Mouse (Mus musculus): ENCODE measurements at regions not wholly inside any gene's neighbourhood (a gene's known extent, or its start where the extent isn't known, plus 50 kb on each side); places are given as distances from the start of the nearest gene placed in this dataset.

GRCm38 (mm10) chr12:7919709-7920324, 57.6 kb upstream of the Apob start:
- no peak for DNase-seq (ENCODE audit: low spot score in 2 of 2)

- no peak for DNase-seq (ENCODE audit: low spot score in 2 of 2)
Observed at GRCm38 (mm10) chr12:7920888-7921287, 56.6 kb upstream of the Apob start.
